Mouse (Mus musculus) ES-Bruce4 (cell line): ENCODE data around the gene Ppm1h. TPM values are rescaled to one million over a fixed set of nuclear protein-coding genes. Genes with fewer than 3 reads are reported as not detected.

Experiments used
- H3K27ac ChIP-seq: 2 replicates; pipeline ENCODE4 v1.5.1; 2012; ENCODE audit warnings: low read length, inconsistent platforms; ENCODE audit not compliant: insufficient read depth
- H3K27me3 ChIP-seq: 2 replicates; pipeline ENCODE4 v1.6.1; 2012; ENCODE audit warnings: mild to moderate bottlenecking, low read length, inconsistent platforms; ENCODE audit not compliant: control insufficient read depth, poor library complexity, insufficient read depth, severe bottlenecking
- H3K36me3 ChIP-seq: 2 replicates; pipeline ENCODE4 v1.6.1; 2012; ENCODE audit warnings: inconsistent platforms, mild to moderate bottlenecking, low read length, moderate library complexity; ENCODE audit not compliant: control insufficient read depth, poor library complexity, insufficient read depth, severe bottlenecking
- H3K4me1 ChIP-seq: one replicate; pipeline ENCODE4 v1.8.1; 2011; ENCODE audit warnings: low read length; ENCODE audit not compliant: control insufficient read depth, insufficient read depth
- H3K4me3 ChIP-seq: 2 replicates; pipeline ENCODE4 v1.5.1; 2011; ENCODE audit warnings: low read depth, mild to moderate bottlenecking, low read length
- H3K9ac ChIP-seq: 2 replicates; pipeline ENCODE4 v1.6.1; 2012; ENCODE audit warnings: low read depth, mild to moderate bottlenecking, inconsistent platforms; ENCODE audit not compliant: poor library complexity, severe bottlenecking
- H3K9me3 ChIP-seq: replicated peaks from 2 replicates; pipeline ENCODE4 v1.6.1; 2012; ENCODE audit warnings: mild to moderate bottlenecking, low read length, inconsistent platforms; ENCODE audit not compliant: control insufficient read depth, poor library complexity, insufficient read depth, severe bottlenecking
- CTCF ChIP-seq: IDR thresholded peaks from one replicate; pipeline ENCODE4 v1.8.1; 2011; ENCODE audit warnings: low read depth, low read length
- EP300 ChIP-seq: IDR thresholded peaks from 2 replicates; pipeline ENCODE4 v1.6.1; 2011; ENCODE audit warnings: low read depth, low read length; ENCODE audit not compliant: insufficient read depth
- POLR2A ChIP-seq: IDR thresholded peaks from one replicate; pipeline ENCODE4 v1.8.1; 2011; ENCODE audit warnings: low read length; ENCODE audit not compliant: insufficient read depth
- polyA plus RNA-seq: library from polyadenylated mRNA; stranded (reverse); fragments of >200 nt; gene quantifications from 2 replicates; pipeline ENCODE4 v1.2.4, GENCODE M21; 2011; ENCODE audit warnings: low read depth; ENCODE audit not compliant: missing spikeins, insufficient read depth, insufficient read length

The Ppm1h gene
- polyA plus RNA-seq, 1 experiment = 8.7 TPM

GRCm38 (mm10) chr10:122734521-122734920 lies 56.0 kb downstream of the Ppm1h start:
- Histone ChIP-seq H3K9ac (no peak overlapping the region), H3K36me3 (no peaks in the 10 kb centered on the region), H3K9me3 (0 out of 2 replicates have a peak, but pooled peaks cover 2% of the 10 kb centered on the region), H3K4me1 (no peaks in the 10 kb centered on the region), H3K27me3 (no peaks in the 10 kb centered on the region), H3K4me3 (no peak overlapping the region), H3K27ac (no peak overlapping the region)
- TF ChIP-seq POLR2A (no peak), CTCF (no peak), EP300 (no peak)

- no peaks in the 10 kb centered on the region for H3K4me1 ChIP-seq
- H3K4me3 ChIP-seq = no peak overlapping the region
- 0 out of 2 replicates have a peak, but pooled peaks cover 2% of the 10 kb centered on the region for H3K9me3 ChIP-seq
- H3K9ac ChIP-seq = no peak overlapping the region
- no peaks in the 10 kb centered on the region for H3K36me3 ChIP-seq
- TF ChIP-seq EP300 = no peak
- no peak for TF ChIP-seq CTCF
- TF ChIP-seq POLR2A = no peak
- no peak overlapping the region for H3K27ac ChIP-seq
- no peaks in the 10 kb centered on the region for H3K27me3 ChIP-seq
Measured at GRCm38 (mm10) chr10:122735284-122735784, 56.8 kb downstream of the Ppm1h start.

- TF ChIP-seq POLR2A (no peak), CTCF (no peak), EP300 (no peak)
- Histone ChIP-seq H3K27ac (no peak overlapping the region), H3K9me3 (no peaks in the 10 kb centered on the region), H3K9ac (no peak overlapping the region), H3K36me3 (no peaks in the 10 kb centered on the region), H3K4me3 (no peak overlapping the region), H3K27me3 (no peaks in the 10 kb centered on the region), H3K4me1 (no peaks in the 10 kb centered on the region)
Measured at GRCm38 (mm10) chr10:122736835-122737234, 58.3 kb downstream of the Ppm1h start.

- Histone ChIP-seq H3K27me3 (no peaks in the 10 kb centered on the region), H3K36me3 (no peaks in the 10 kb centered on the region), H3K9ac (no peak overlapping the region), H3K4me1 (no peaks in the 10 kb centered on the region), H3K27ac (no peak overlapping the region), H3K9me3 (no peaks in the 10 kb centered on the region), H3K4me3 (no peak overlapping the region)
- no peak for TF ChIP-seq POLR2A
- no peak for TF ChIP-seq EP300
- TF ChIP-seq CTCF = no peak
Measured at GRCm38 (mm10) chr10:122738526-122738925, 60.0 kb downstream of the Ppm1h start.

- H3K9me3 ChIP-seq = no peaks in the 10 kb centered on the region
- TF ChIP-seq EP300 (no peak), POLR2A (no peak), CTCF (no peak)
- H3K27ac ChIP-seq = no peak overlapping the region
- no peaks in the 10 kb centered on the region for H3K4me1 ChIP-seq
- no peaks in the 10 kb centered on the region for H3K27me3 ChIP-seq
- no peak overlapping the region for H3K4me3 ChIP-seq
- H3K36me3 ChIP-seq = no peaks in the 10 kb centered on the region
- H3K9ac ChIP-seq = no peak overlapping the region
Measured at GRCm38 (mm10) chr10:122739037-122739436, 60.5 kb downstream of the Ppm1h start.

- H3K4me3 ChIP-seq = no peak overlapping the region
Measured at GRCm38 (mm10) chr10:122740117-122740516, 61.6 kb downstream of the Ppm1h start.

More at GRCm38 (mm10) chr10:122740117-122740516, 61.6 kb downstream of the Ppm1h start:
- TF ChIP-seq CTCF (no peak), POLR2A (no peak), EP300 (no peak)
- Histone ChIP-seq H3K27ac (no peak overlapping the region), H3K4me1 (no peaks in the 10 kb centered on the region), H3K36me3 (no peaks in the 10 kb centered on the region), H3K9me3 (no peaks in the 10 kb centered on the region), H3K9ac (no peak overlapping the region), H3K27me3 (no peaks in the 10 kb centered on the region)
